Mouse (Mus musculus) cerebellum, adult 11-12 months (tissue): ENCODE data around the gene Slc9a5.

ENCODE experiments used
- DNase-seq: peaks from one replicate; pipeline ENCODE4 v3.0.0; 2022

Slc9a5 gene

GRCm38 (mm10) chr8:105413391-105413790 lies 64.7 kb downstream of the Slc9a5 start, which contains the start of the genes Kctd19 and Lrrc36:
Gene Kctd19, minus strand, starts transcription at chr8:105413502.
Gene Lrrc36, plus strand, starts transcription at chr8:105413571.
- peak; percentile 69 for DNase-seq

- no peak for DNase-seq
These were observed 70.3 kb downstream of the Slc9a5 start for GRCm38 (mm10) chr8:105418992-105419391.
